Mouse (Mus musculus) WW6 (cell line): Measurements from ENCODE around the gene Atg3.

Experiments
- DNase-seq: peaks from one replicate; pipeline ENCODE4 v3.0.0-alpha.2; 2013; ENCODE audit warnings: low read depth, low spot score

Gene Atg3

GRCm38 (mm10) chr16:45204859-45205670 lies 46.5 kb downstream of the Atg3 start:
- DNase-seq = no peak

GRCm38 (mm10) chr16:45222016-45222415 lies 63.4 kb downstream of the Atg3 start:
- no peak for DNase-seq

- no peak for DNase-seq
Observed at GRCm38 (mm10) chr16:45222771-45223170, 64.2 kb downstream of the Atg3 start.

- DNase-seq = no peak
Observed at GRCm38 (mm10) chr16:45223648-45224388, 65.2 kb downstream of the Atg3 start, which contains the start of gene Btla. TSS of gene Btla (plus strand) at chr16:45224315.

- no peak for DNase-seq
Observed at GRCm38 (mm10) chr16:45224431-45225008, 65.9 kb downstream of the Atg3 start.

GRCm38 (mm10) chr16:45227002-45227401 lies 68.4 kb downstream of the Atg3 start:
- DNase-seq = no peak

GRCm38 (mm10) chr16:45231296-45231695 lies 72.7 kb downstream of the Atg3 start:
- no peak for DNase-seq

GRCm38 (mm10) chr16:45233007-45233406 lies 74.4 kb downstream of the Atg3 start:
- DNase-seq = no peak
